Mouse (Mus musculus): Measurements from ENCODE around the gene Cops3. TPM values are rescaled to one million over a fixed set of nuclear protein-coding genes. Genes with fewer than 3 reads are reported as not detected.

Gene Cops3
- polyA plus RNA-seq, 1 experiment from 2014 or later: 109 TPM

- in situ Hi-C loops (cut with MboI; ENCODE audit: low pct_unique_long_range_greater_than_20kb): loop anchor here (10.0 kb wide), 1 partner anchor 245 kb away; the partner anchor contains the start of gene Zkscan17
- CTCF ChIA-PET: interaction anchor here (1.0 to 2.4 kb wide), 3 partner anchors 9 to 13 kb away, joined by 3 to 6 read pairs (median 6); no protein-coding TSS in a partner anchor
- DNase-seq (ENCODE audit: low read depth, low spot score) (no peak), ATAC-seq (no peak)
- no peaks in the 10 kb centered on the region for H3K27me3 ChIP-seq
- TF ChIP-seq CTCF (IDR thresholded peaks at IDR 0.05): no peak
- POLR2A ChIA-PET: interaction anchor here (1.1 kb wide), 1 partner anchor 12 kb away, joined by 3 read pairs; no protein-coding TSS in a partner anchor
Measured at GRCm38 (mm10) chr11:59769738-59770137, 69.9 kb downstream of the Cops3 start.

- DNase-seq (ENCODE audit: low read depth, low spot score) (no peak), ATAC-seq (no peak)
- H3K27me3 ChIP-seq: no peaks in the 10 kb centered on the region
- in situ Hi-C loops (cut with MboI; ENCODE audit: low pct_unique_long_range_greater_than_20kb): no loop called here
- ChIA-PET CTCF (interaction anchor here (1.0 to 2.4 kb wide), 2 partner anchors 8 to 13 kb away, joined by 3 to 6 read pairs; no protein-coding TSS in a partner anchor), POLR2A (interaction anchor here (1.1 kb wide), 1 partner anchor 12 kb away, joined by 3 read pairs; no protein-coding TSS in a partner anchor)
- TF ChIP-seq CTCF (IDR thresholded peaks at IDR 0.05): no peak
Measured at GRCm38 (mm10) chr11:59769307-59769706, 70.3 kb downstream of the Cops3 start.

Other genes starting within 250 kb of the Cops3 start
- not detected for gene Olfr223, start 246.5 kb downstream of the Cops3 start, polyA plus RNA-seq (2021)
- 353 TPM for gene Mprip, start 178.5 kb downstream of the Cops3 start, polyA plus RNA-seq (2021)
- 0.17 TPM for gene Pld6, start 52.2 kb downstream of the Cops3 start, polyA plus RNA-seq (2021)
- 41.3 TPM for gene Flcn, start 29.8 kb downstream of the Cops3 start, polyA plus RNA-seq (2021)
- gene Nt5m, start 391 bp downstream of the Cops3 start, polyA plus RNA-seq (2021): 24.8 TPM
- gene Med9, start 108.4 kb upstream of the Cops3 start, polyA plus RNA-seq (2021): 30.4 TPM
- gene Rasd1, start 125.1 kb upstream of the Cops3 start, polyA plus RNA-seq (2021): 1.9 TPM
- gene Pemt, start 206.7 kb upstream of the Cops3 start, polyA plus RNA-seq (2021): 6.9 TPM

Measured in Patski (cell line).